Mouse (Mus musculus): ENCODE data around the gene Zfp383. TPM values are rescaled to one million over a fixed set of nuclear protein-coding genes. Genes with fewer than 3 reads are reported as not detected.
"Not testable (repeated sequence)": the region's sequence is repeated elsewhere in the genome, so short reads cannot be mapped to it uniquely, and the experiment has no call there.

Zfp383 gene
- polyA plus RNA-seq (2012; rRNA removed): 1.1 and 1.5 TPM in 2 replicates

GRCm38 (mm10) chr7:29908130-29908950 lies at the start of gene Zfp383:
TSS of gene Zfp383 (plus strand) at chr7:29908223.
- peak within 1 kb of the TSS; percentile 93 for H3K27ac ChIP-seq (ENCODE audit: insufficient read depth, low read depth, low read length)
- peak within 1 kb of the TSS; percentile 92 for H3K4me3 ChIP-seq (ENCODE audit: insufficient read depth, low read depth, low read length)
- no peak for TF ChIP-seq CTCF (conservative IDR thresholded peaks at IDR 0.05; ENCODE audit: insufficient read depth, insufficient read length, low read depth, low read length)
- no peak for TF ChIP-seq POLR2A (IDR thresholded peaks at IDR 0.05; ENCODE audit: low read depth, low read length)
- H3K27me3 ChIP-seq (replicated peaks; ENCODE audit: control insufficient read depth, insufficient read depth, low read length): no peaks in the 10 kb centered on the region
- no peaks in the 10 kb centered on the region for H3K4me1 ChIP-seq (ENCODE audit: control insufficient read depth, insufficient read depth, low read length)
- peaks cover 3% of the 10 kb centered on the region for H3K36me3 ChIP-seq (ENCODE audit: control insufficient read depth, insufficient read depth, low read length)
- peak; percentile 90 for DNase-seq
- under 1% methylated on average over 33 of the region's 33 CpGs for WGBS

DNA sequence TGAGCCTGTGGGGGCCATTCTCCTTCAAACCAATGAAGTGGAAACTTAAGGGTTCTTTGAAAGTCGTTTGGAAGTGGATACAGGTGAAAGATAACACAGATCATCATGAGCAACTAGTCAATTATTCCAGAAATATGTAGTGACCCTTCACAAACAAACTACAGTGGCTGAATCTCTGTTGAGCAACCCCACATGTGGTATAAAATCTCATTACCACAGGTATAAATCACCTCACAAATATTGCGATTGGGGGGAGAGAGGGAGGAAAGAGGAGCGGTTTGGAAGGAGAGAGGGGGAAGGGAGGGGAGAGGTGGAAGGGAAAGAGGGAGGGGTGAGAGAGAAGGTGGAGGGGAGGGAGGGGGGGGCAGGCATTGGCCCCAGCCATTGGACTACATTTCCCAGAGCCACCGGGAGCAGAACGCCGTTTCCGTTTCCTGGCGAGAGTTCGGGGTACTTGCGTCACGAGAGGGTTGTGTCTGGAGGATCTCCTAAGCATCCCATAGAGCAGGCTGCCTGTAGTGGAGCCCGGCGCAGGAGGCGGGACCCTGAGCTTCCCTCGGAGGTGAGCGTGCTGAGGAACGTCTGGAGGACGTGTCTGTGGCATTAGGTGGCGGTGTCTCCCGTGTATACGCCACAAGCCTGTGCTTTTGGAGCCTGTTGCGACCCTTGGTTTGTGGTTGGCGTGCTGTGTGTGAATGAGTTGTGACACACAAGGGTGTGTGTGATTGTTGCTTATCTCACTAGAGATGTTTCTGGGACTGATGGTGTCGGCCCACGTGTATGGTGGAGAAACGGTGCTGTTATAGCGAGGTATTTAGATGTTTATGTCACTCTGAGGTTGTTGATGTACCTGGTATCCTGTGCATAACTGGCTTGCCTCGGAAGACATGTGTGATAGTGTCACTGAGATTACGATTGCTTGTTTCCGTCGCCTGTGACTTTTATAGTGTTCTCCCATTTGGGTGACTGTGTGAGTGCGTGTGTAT lies 48.2 kb upstream of the Zfp383 start, which contains the start of gene Zfp420:
TSS of gene Zfp420 (plus strand) at position 448 of the 986 bp plus-strand sequence.
- Histone ChIP-seq H3K4me3 (ENCODE audit: insufficient read depth, low read depth, low read length) (peak within 1 kb of the TSS; percentile 96), H3K27ac (ENCODE audit: insufficient read depth, low read depth, low read length) (no peak within 1 kb of the TSS), H3K27me3 (replicated peaks; ENCODE audit: control insufficient read depth, insufficient read depth, low read length) (no peaks in the 10 kb centered on the region), H3K4me1 (ENCODE audit: control insufficient read depth, insufficient read depth, low read length) (peaks cover 5% of the 10 kb centered on the region; the same call in 1 of the 2 replicates), H3K36me3 (ENCODE audit: control insufficient read depth, insufficient read depth, low read length) (no peaks in the 10 kb centered on the region)
- 3% methylated on average over 32 of the region's 32 CpGs for WGBS
- no peak for TF ChIP-seq POLR2A (IDR thresholded peaks at IDR 0.05; ENCODE audit: low read depth, low read length)
- TF ChIP-seq CTCF (conservative IDR thresholded peaks at IDR 0.05; ENCODE audit: insufficient read depth, insufficient read length, low read depth, low read length): no peak
- peak; percentile 95 for DNase-seq

GRCm38 (mm10) chr7:29861660-29862059 lies 46.4 kb upstream of the Zfp383 start:
- Histone ChIP-seq H3K27ac (ENCODE audit: insufficient read depth, low read depth, low read length) (no peak overlapping the region), H3K4me3 (ENCODE audit: insufficient read depth, low read depth, low read length) (no peak overlapping the region), H3K36me3 (ENCODE audit: control insufficient read depth, insufficient read depth, low read length) (no peaks in the 10 kb centered on the region; the same call in 1 of the 2 replicates), H3K4me1 (ENCODE audit: control insufficient read depth, insufficient read depth, low read length) (peaks cover 5% of the 10 kb centered on the region; the same call in 1 of the 2 replicates), H3K27me3 (replicated peaks; ENCODE audit: control insufficient read depth, insufficient read depth, low read length) (no peaks in the 10 kb centered on the region)
- TF ChIP-seq CTCF (conservative IDR thresholded peaks at IDR 0.05; ENCODE audit: insufficient read depth, insufficient read length, low read depth, low read length): 0 out of 2 replicates have a peak, but pooled peaks have one; percentile 19
- TF ChIP-seq POLR2A (IDR thresholded peaks at IDR 0.05; ENCODE audit: low read depth, low read length): no peak
- WGBS: 92% methylated on average over 7 of the region's 7 CpGs
- no peak for DNase-seq

GRCm38 (mm10) chr7:29874256-29874655 lies 33.8 kb upstream of the Zfp383 start:
- H3K4me3 ChIP-seq (ENCODE audit: insufficient read depth, low read depth, low read length): no peak overlapping the region
- H3K36me3 ChIP-seq (ENCODE audit: control insufficient read depth, insufficient read depth, low read length): peaks cover 19% of the 10 kb centered on the region
- no peak for TF ChIP-seq CTCF (conservative IDR thresholded peaks at IDR 0.05; ENCODE audit: insufficient read depth, insufficient read length, low read depth, low read length)
- no peak for TF ChIP-seq POLR2A (IDR thresholded peaks at IDR 0.05; ENCODE audit: low read depth, low read length)
- no peak overlapping the region for H3K27ac ChIP-seq (ENCODE audit: insufficient read depth, low read depth, low read length)
- no peaks in the 10 kb centered on the region for H3K4me1 ChIP-seq (ENCODE audit: control insufficient read depth, insufficient read depth, low read length)
- no peaks in the 10 kb centered on the region for H3K27me3 ChIP-seq (replicated peaks; ENCODE audit: control insufficient read depth, insufficient read depth, low read length)
- WGBS: 96% methylated on average over 10 of the region's 10 CpGs
- DNase-seq: no peak

GRCm38 (mm10) chr7:29877561-29877960 lies 30.5 kb upstream of the Zfp383 start:
- H3K4me3 ChIP-seq (ENCODE audit: insufficient read depth, low read depth, low read length); H3K27ac ChIP-seq (ENCODE audit: insufficient read depth, low read depth, low read length); H3K27me3 ChIP-seq (replicated peaks; ENCODE audit: control insufficient read depth, insufficient read depth, low read length); H3K4me1 ChIP-seq (ENCODE audit: control insufficient read depth, insufficient read depth, low read length); DNase-seq: not testable (repeated sequence)
- H3K36me3 ChIP-seq (ENCODE audit: control insufficient read depth, insufficient read depth, low read length): peaks cover 19% of the 10 kb centered on the region
- 97% methylated on average over 9 of the region's 9 CpGs for WGBS

- no peak for DNase-seq
- Histone ChIP-seq H3K4me3 (ENCODE audit: insufficient read depth, low read depth, low read length) (no peak overlapping the region), H3K27ac (ENCODE audit: insufficient read depth, low read depth, low read length) (no peak overlapping the region), H3K36me3 (ENCODE audit: control insufficient read depth, insufficient read depth, low read length) (peaks cover 7% of the 10 kb centered on the region), H3K27me3 (replicated peaks; ENCODE audit: control insufficient read depth, insufficient read depth, low read length) (no peaks in the 10 kb centered on the region), H3K4me1 (ENCODE audit: control insufficient read depth, insufficient read depth, low read length) (no peaks in the 10 kb centered on the region)
- TF ChIP-seq CTCF (conservative IDR thresholded peaks at IDR 0.05; ENCODE audit: insufficient read depth, insufficient read length, low read depth, low read length) (no peak), POLR2A (IDR thresholded peaks at IDR 0.05; ENCODE audit: low read depth, low read length) (no peak)
- 43% methylated on average over 7 of the region's 7 CpGs for WGBS
Measured at GRCm38 (mm10) chr7:29880056-29880455, 28.0 kb upstream of the Zfp383 start.

All from kidney, adult 2 months (tissue).